Mouse (Mus musculus): ENCODE results near the gene Slc38a4. TPM values are rescaled to one million over a fixed set of nuclear protein-coding genes. Genes with fewer than 3 reads are reported as not detected.

Slc38a4 gene
- polyA plus RNA-seq, 1 experiment from 2014 or later, result 57.7 TPM

Other genes starting within 250 kb of the Slc38a4 start
- 2.5 and 3.3 TPM in 2 replicates for gene Pced1b, start 191.2 kb upstream of the Slc38a4 start, polyA plus RNA-seq (2016; fragmentation: Nextera tagmentation; extraction: Ambion mirVana)
- gene Amigo2, start 191.3 kb upstream of the Slc38a4 start, polyA plus RNA-seq (2016; fragmentation: Nextera tagmentation; extraction: Ambion mirVana), result 5.5 TPM in 2 replicates